Mouse (Mus musculus) ES-Bruce4 (cell line): ENCODE data around the gene Alox5.

Experiments used
- CTCF ChIP-seq: IDR thresholded peaks from one replicate; pipeline ENCODE4 v1.8.1; 2011; ENCODE audit warnings: low read depth, low read length
- EP300 ChIP-seq: IDR thresholded peaks from 2 replicates; pipeline ENCODE4 v1.6.1; 2011; ENCODE audit warnings: low read depth, low read length; ENCODE audit not compliant: insufficient read depth
- POLR2A ChIP-seq: IDR thresholded peaks from one replicate; pipeline ENCODE4 v1.8.1; 2011; ENCODE audit warnings: low read length; ENCODE audit not compliant: insufficient read depth

GRCm38 (mm10) chr6:116386045-116386415, 74.9 kb downstream of the Alox5 start:
- TF ChIP-seq EP300: no peak
- no peak for TF ChIP-seq POLR2A
- no peak for TF ChIP-seq CTCF
